Mouse (Mus musculus) hematopoietic stem cell, adult 5-6 weeks (primary cell): Measurements from ENCODE around the gene Nans. TPM values are rescaled to one million over a fixed set of nuclear protein-coding genes. Genes with fewer than 3 reads are reported as not detected.
A peak's percentile ranks its signal among the peaks of the same experiment; 100 is the strongest.

Source experiments
- ATAC-seq, 2 experiments: fragments of 125-278 bp in 1 of 2; replicated peaks in 1 of 2; 2 replicates each; pipeline ENCODE4 v1.8.0; 2016 to 2017; ENCODE audit warnings: inconsistent platforms in 2 of 2, mild to moderate bottlenecking in 2 of 2, moderate number of reproducible peaks in 2 of 2, low read depth in 1 of 2, moderate TSS enrichment in 1 of 2; ENCODE audit not compliant: low FRiP score in 2 of 2, poor library complexity in 2 of 2, severe bottlenecking in 2 of 2, insufficient read depth in 1 of 2, low TSS enrichment in 1 of 2
- total RNA-seq: library from RNA; stranded (forward); fragments of 172-1452, 232-1000 nt; gene quantifications from 2 replicates; pipeline ENCODE4 v1.2.3, GENCODE M21; 2017

Gene Nans
- total RNA-seq, 1 experiment from 2014 or later: 48.7 TPM

DNA sequence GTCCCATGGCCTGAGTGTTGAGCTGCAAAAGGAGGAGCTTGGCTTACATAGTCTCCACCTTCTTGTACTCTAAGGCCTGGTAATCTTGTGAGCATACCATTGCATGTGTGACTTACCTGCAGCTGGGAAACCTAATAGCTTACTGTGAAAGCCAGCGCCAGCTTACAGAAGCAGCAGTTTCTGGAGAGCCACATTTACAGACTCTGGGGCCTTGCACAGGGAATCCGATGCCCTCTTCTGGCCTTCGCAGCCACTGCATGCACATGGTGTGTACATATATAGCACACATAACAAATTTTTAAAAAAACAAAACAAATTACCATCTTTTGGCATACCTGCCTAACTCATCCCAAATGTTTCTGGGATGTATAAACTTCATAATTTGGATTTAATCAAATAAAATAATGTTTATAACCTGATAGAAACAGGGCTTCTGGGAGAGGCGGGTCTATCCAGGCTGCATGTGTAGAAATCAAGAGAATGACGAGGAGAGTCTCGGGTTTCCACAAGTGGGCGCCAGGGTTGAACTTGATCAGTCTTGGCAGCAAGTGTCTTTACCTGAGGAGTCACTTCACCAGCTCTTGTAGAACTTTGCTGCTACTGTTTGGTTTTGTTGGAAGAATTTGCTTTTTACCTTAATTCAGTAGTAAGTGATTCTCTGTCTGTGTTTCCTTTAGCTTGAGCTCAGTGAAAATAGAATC is 25.8 kb upstream of the Nans start:
- ATAC-seq: peak; percentile 56 to 69; a peak in 3 of 4 replicates

- no peak; a peak in 1 of 4 replicates for ATAC-seq
Observed at GRCm38 (mm10) chr4:46465740-46466139, 23.3 kb upstream of the Nans start.

- no peak for ATAC-seq
Observed at GRCm38 (mm10) chr4:46475101-46475500, 13.9 kb upstream of the Nans start.

DNA sequence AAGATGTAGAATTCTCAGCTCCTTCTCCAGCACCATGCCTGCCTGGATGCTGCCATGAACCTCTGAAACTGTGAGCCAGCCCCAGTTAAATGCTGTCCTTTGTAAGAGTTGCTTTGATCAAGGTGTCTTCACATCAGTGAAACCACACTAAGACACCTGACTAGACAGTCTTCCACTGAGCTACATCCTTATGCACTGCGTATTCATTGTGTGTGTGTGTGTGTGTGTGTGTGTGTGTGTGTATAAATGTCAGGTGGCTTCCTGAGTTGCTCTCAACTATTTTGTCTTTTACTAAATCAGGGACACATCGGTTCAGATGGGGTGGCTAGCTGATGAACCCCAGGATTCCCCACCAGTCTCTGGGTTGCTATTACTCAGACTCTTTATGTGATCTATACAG is 10.0 kb upstream of the Nans start:
- ATAC-seq: no peak

DNA sequence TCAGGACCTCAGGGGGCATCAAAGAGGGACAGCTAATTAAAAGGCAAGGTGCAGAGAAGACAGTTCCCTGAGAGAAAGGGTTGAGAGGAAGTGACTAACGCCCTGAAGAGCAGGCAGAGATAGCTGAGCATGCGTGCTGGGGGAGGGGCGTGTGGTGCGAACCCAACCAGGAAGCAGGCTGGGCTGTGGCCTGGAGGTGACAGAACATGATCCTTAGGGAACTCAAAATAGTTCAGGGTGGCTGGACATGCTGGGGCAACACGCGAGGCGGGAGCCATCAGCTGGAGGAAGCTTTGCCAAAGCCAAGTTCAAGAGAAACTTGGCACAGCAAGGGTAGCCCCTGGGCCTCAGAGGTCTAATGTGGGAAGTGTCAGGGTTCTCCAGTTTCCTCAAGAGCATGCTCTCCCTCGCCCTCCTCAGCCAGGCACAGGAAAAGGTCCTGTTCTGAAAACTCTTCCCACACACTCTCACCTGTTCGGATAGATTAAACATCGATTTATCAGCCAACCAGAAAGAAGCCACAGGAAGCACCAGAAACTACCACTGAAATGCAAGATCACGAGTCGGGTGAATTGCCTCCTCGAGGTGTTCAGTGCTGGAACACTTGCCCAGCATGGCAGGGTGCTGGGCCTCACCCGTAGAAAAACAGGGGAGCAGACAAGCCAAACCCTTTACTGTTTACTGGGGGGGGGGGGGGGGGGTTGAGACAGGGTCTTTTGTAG is 3.2 kb upstream of the Nans start:
- ATAC-seq: peak; percentile 48 to 72

- no peak for ATAC-seq
Observed at GRCm38 (mm10) chr4:46487348-46487747, 1.7 kb upstream of the Nans start.

- no peak for ATAC-seq
Observed at GRCm38 (mm10) chr4:46493071-46493470, 4.0 kb downstream of the Nans start.

GRCm38 (mm10) chr4:46495543-46495942 is 6.5 kb downstream of the Nans start:
- no peak for ATAC-seq

DNA sequence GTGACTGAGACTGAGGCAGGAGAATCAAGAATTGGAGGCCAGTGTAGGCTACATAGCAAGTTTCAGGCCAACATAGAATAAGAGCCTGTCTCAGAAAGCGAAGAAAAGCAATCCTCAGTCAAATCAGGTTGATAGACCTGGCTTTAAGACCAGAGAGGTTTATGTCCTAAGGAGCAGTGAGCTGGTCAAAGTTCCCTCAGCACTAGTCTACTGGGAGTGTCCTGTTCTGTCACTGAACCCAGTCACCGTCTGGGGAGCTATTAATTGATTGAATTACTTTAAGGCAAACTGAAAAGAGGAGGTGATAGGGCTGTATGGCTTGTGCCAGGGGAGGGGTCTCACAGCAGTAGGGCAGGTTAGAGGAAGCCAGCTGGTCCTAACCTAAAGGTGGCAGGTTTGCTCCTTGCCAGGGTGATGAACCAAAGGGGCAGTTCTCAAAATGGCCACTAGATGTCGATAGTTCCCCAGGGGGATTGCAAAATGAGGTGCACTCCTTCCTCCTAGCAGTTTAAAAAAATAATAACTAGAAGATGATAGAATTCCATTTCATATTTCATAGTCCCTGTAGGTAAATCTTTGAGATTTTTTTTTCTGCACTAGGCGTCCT is 8.3 kb downstream of the Nans start:
- peak; percentile 69 to 70; a peak in 3 of 4 replicates for ATAC-seq

- no peak for ATAC-seq
Observed at GRCm38 (mm10) chr4:46498511-46498910, 9.5 kb downstream of the Nans start.

- ATAC-seq: no peak
Observed at GRCm38 (mm10) chr4:46498976-46499375, 9.9 kb downstream of the Nans start.

DNA sequence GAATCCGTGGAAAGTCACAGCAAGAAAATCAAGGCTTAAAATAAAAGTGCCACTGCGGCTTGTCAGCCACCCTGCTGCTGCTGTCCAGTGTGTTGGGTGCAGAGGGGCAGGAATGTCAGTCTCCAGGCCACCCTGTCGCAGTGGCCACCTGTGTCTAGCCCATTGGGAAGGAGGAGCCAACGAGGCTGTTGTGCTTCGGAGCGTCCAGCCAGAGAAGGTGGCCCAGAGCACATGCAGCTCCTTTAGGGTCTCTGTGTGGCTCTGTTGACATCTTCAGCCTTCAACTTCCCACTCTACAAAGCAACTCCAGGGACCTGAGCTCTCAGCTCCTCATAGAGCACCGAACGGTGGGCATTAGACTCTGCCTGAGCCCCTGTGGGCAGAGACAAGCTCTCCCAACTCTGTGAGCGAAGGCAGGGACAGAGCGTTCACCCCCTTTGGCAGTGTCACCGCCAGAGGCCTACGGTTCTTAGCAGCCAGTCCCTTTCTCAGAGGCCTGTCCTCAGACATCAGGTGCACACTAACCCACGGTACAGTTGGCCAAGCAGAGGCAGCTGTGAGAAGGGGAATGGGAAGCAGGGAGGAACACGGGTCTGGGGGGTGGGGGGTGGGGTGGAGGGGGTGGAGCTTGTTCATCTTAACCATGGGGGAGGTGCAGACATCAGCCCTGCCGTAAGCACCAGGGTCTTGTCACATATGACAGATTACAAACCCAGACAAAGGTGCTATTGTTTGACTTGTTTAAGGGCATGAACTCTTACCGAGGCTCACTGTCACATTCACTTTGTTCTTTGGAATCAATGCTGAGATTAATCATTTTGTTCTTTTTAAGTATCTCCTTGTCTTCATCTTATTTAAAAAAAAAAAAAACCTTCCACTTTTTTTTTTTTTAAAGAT is 13.8 kb downstream of the Nans start:
- ATAC-seq: no peak

DNA sequence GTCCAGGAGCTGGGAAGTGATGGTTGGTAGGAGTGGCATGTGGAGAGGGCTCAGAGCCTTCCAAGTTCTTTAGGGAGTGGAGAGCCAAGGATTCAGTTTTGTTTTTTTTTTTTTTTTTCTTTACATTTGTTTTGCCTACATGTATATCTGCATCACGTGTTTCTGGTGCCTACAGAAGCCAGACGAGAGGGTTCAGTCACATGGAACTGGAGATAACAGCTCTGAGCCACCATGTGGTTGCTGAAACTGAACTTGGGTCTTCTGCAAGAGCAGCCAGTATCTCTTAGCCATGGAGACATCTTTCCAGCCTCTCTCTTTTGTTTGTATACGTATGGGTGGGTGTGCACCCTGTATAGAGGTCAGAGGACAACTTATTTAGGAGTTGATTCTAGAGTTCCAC is 14.8 kb downstream of the Nans start:
- no peak for ATAC-seq

GRCm38 (mm10) chr4:46505361-46506057 is 16.5 kb downstream of the Nans start:
- ATAC-seq: no peak

DNA sequence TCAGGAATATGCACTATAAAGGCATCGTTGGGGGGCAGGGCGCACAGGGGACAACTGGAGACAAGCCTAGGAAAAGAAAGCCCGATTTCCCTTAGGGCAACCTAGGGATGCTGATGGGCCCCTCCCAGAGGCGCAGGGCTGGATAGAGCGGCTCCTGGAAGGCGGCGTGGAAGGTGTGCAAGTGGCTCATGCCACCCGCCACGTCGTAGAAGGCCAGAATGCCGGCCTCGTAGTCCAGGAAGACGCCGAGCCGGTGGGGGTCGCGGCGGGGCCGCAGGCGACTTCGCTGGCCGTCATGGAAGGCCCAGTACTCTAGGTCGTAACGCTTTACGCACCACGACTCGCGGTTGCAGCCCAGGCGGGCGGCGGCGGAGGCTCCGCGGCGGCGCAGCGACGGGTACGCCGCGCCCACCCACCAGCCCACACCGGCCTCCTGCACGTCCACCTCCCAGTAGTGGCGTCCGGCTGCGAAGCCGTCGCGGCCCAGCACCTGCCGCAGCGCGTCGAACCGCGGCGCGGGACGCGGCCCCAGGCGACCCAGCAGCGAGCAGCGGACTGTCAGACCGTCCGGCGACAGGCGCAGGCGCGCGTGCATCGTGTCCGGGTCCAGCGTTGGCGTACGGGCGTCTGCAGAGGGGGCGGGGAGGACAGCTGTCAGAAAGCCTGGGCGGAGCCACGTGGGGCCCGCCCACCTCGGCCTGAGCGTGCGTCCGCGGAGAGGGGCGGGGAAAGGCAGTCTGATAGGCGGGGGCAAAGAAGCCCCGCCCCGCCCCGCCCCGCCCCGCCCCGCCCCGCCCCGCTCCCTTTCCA is 18.0 kb downstream of the Nans start:
- ATAC-seq: peak; percentile 83 to 95

GRCm38 (mm10) chr4:46507736-46508460 is 18.9 kb downstream of the Nans start:
- ATAC-seq: peak; percentile 61 to 78
